8 mouse cellular contexts compared by ENCODE assay signal in genomic region chr9:57537728-57538181, GRCm38 (mm10). TPM values are rescaled to one million over a fixed set of nuclear protein-coding genes. Genes with fewer than 3 reads are reported as not detected.
A peak's percentile ranks its signal among the peaks of the same experiment; 100 is the strongest.
DNase-seq lines count a peak whose midpoint lies in the region; ATAC-seq and TF ChIP-seq lines count a peak whose summit lies in the region.

No protein-coding gene starts in this region.

- peak overlapping the region; percentile 83 for H3K27ac ChIP-seq in heart, embryonic 12.5 days (ENCODE audit: poor library complexity, severe bottlenecking)
- peak overlapping the region; percentile 14; the same call in 1 of the 2 replicates for H3K27ac ChIP-seq in ES-Bruce4 (ENCODE audit: insufficient read depth, low read length)
- H3K27ac ChIP-seq in embryonic facial prominence, embryonic 15.5 days (replicated peaks), result peak overlapping the region; percentile 84
- peak overlapping the region; percentile 58; the same call in 1 of the 2 replicates for H3K27ac ChIP-seq in limb, embryonic 11.5 days (replicated peaks; ENCODE audit: low read depth, low read length)
- peak overlapping the region; percentile 90 for H3K27ac ChIP-seq in neural tube, embryonic 15.5 days (replicated peaks)

- WGBS in heart, embryonic 12.5 days, result under 1% methylated on average over 24 of the region's 24 CpGs
- WGBS in embryonic facial prominence, embryonic 15.5 days, result under 1% methylated on average over 24 of the region's 24 CpGs
- under 1% methylated on average over 24 of the region's 24 CpGs for WGBS in limb, embryonic 11.5 days
- WGBS in neural tube, embryonic 15.5 days, result under 1% methylated on average over 24 of the region's 24 CpGs

- H3K9me3 ChIP-seq in heart, embryonic 12.5 days (replicated peaks), result no peaks in the 10 kb centered on the region
- H3K9me3 ChIP-seq in ES-Bruce4 (replicated peaks; ENCODE audit: control insufficient read depth, insufficient read depth, low read length, poor library complexity, severe bottlenecking), result no peaks in the 10 kb centered on the region
- no peaks in the 10 kb centered on the region for H3K9me3 ChIP-seq in embryonic facial prominence, embryonic 15.5 days (replicated peaks)
- no peaks in the 10 kb centered on the region for H3K9me3 ChIP-seq in limb, embryonic 11.5 days (ENCODE audit: control insufficient read depth, low read length)
- no peaks in the 10 kb centered on the region for H3K9me3 ChIP-seq in neural tube, embryonic 15.5 days (replicated peaks)

- H3K4me1 ChIP-seq in heart, embryonic 12.5 days (replicated peaks), result peaks cover 14% of the 10 kb centered on the region
- no peaks in the 10 kb centered on the region for H3K4me1 ChIP-seq in ES-Bruce4 (ENCODE audit: control insufficient read depth, insufficient read depth, low read length)
- H3K4me1 ChIP-seq in embryonic facial prominence, embryonic 15.5 days, result peaks cover 23% of the 10 kb centered on the region
- H3K4me1 ChIP-seq in limb, embryonic 11.5 days (ENCODE audit: control insufficient read depth, insufficient read depth, low read length), result peaks cover 9% of the 10 kb centered on the region
- peaks cover 28% of the 10 kb centered on the region for H3K4me1 ChIP-seq in neural tube, embryonic 15.5 days

- H3K27me3 ChIP-seq in heart, embryonic 12.5 days (replicated peaks), result no peaks in the 10 kb centered on the region
- H3K27me3 ChIP-seq in ES-Bruce4 (ENCODE audit: control insufficient read depth, insufficient read depth, low read length, poor library complexity, severe bottlenecking), result no peaks in the 10 kb centered on the region
- H3K27me3 ChIP-seq in embryonic facial prominence, embryonic 15.5 days, result no peaks in the 10 kb centered on the region
- H3K27me3 ChIP-seq in limb, embryonic 11.5 days (ENCODE audit: control insufficient read depth, insufficient read depth, low read length), result no peaks in the 10 kb centered on the region
- no peaks in the 10 kb centered on the region for H3K27me3 ChIP-seq in neural tube, embryonic 15.5 days (replicated peaks)

- peaks cover 52% of the 10 kb centered on the region for H3K36me3 ChIP-seq in heart, embryonic 12.5 days
- H3K36me3 ChIP-seq in ES-Bruce4 (ENCODE audit: control insufficient read depth, insufficient read depth, low read length, poor library complexity, severe bottlenecking), result peaks cover 13% of the 10 kb centered on the region
- H3K36me3 ChIP-seq in embryonic facial prominence, embryonic 15.5 days, result peaks cover 46% of the 10 kb centered on the region
- H3K36me3 ChIP-seq in limb, embryonic 11.5 days (ENCODE audit: control insufficient read depth, insufficient read depth, low read length), result peaks cover 3% of the 10 kb centered on the region; the same call in 1 of the 2 replicates
- H3K36me3 ChIP-seq in neural tube, embryonic 15.5 days, result peaks cover 52% of the 10 kb centered on the region

- TF ChIP-seq EP300 in ES-Bruce4 (IDR thresholded peaks at IDR 0.05; ENCODE audit: insufficient read depth, low read depth, low read length), result no peak

- TF ChIP-seq POLR2A in ES-Bruce4 (IDR thresholded peaks at IDR 0.05; ENCODE audit: insufficient read depth, low read length), result no peak

- peak; percentile 54 for ATAC-seq in heart, embryonic 12.5 days (ENCODE audit: insufficient number of reproducible peaks, low FRiP score)
- peak; percentile 55 for ATAC-seq in embryonic facial prominence, embryonic 15.5 days (ENCODE audit: insufficient number of reproducible peaks, low FRiP score, low TSS enrichment, low read depth)
- peak; percentile 58 for ATAC-seq in limb, embryonic 11.5 days (ENCODE audit: insufficient number of reproducible peaks, low FRiP score, low TSS enrichment, low read depth)
- peak; percentile 69 for ATAC-seq in neural tube, embryonic 15.5 days (ENCODE audit: low FRiP score)

- no peak for TF ChIP-seq CTCF in ES-Bruce4 (IDR thresholded peaks at IDR 0.05; ENCODE audit: low read depth, low read length)

- H3K4me2 ChIP-seq in heart, embryonic 12.5 days, result peak overlapping the region; percentile 71
- H3K4me2 ChIP-seq in embryonic facial prominence, embryonic 15.5 days (replicated peaks), result peak overlapping the region; percentile 66
- peak overlapping the region; percentile 73 for H3K4me2 ChIP-seq in limb, embryonic 11.5 days (ENCODE audit: low read depth, severe bottlenecking)
- H3K4me2 ChIP-seq in neural tube, embryonic 15.5 days, result peak overlapping the region; percentile 78

- peak overlapping the region; percentile 85 for H3K9ac ChIP-seq in heart, embryonic 12.5 days
- peak overlapping the region; percentile 90 for H3K9ac ChIP-seq in ES-Bruce4 (ENCODE audit: low read depth, poor library complexity, severe bottlenecking)
- peak overlapping the region; percentile 78 for H3K9ac ChIP-seq in embryonic facial prominence, embryonic 15.5 days
- H3K9ac ChIP-seq in limb, embryonic 11.5 days (ENCODE audit: low read length), result peak overlapping the region; percentile 80
- peak overlapping the region; percentile 80 for H3K9ac ChIP-seq in neural tube, embryonic 15.5 days (replicated peaks)

- DNase-seq in heart, adult 11 months, result no peak
- no peak for DNase-seq in limb, embryonic 11.5 days (ENCODE audit: low spot score)
- DNase-seq in cerebellum, postnatal 10 days, result no peak
- no peak for DNase-seq in c-Kit-positive CD71-positive TER-119-positive erythroid progenitor cells, embryonic 14.5 days (ENCODE audit: low spot score)

- peak overlapping the region; percentile 81 for H3K4me3 ChIP-seq in heart, embryonic 12.5 days
- H3K4me3 ChIP-seq in ES-Bruce4 (ENCODE audit: low read depth, low read length), result peak overlapping the region; percentile 96
- H3K4me3 ChIP-seq in embryonic facial prominence, embryonic 15.5 days (replicated peaks), result peak overlapping the region; percentile 87
- peak overlapping the region; percentile 77 for H3K4me3 ChIP-seq in limb, embryonic 11.5 days (ENCODE audit: low read depth, low read length)
- peak overlapping the region; percentile 73 for H3K4me3 ChIP-seq in neural tube, embryonic 15.5 days (replicated peaks)

RNA-seq across cellular contexts. Expression of gene Fam219b, which starts 0.4 kb away (rescaled TPM):
- 12.8 TPM in 2 replicates for polyA plus RNA-seq in heart, embryonic 12.5 days (2016; fragmentation: Nextera tagmentation; extraction: Ambion mirVana)
- polyA plus RNA-seq in ES-Bruce4 (2011; ENCODE audit: insufficient read depth, insufficient read length, low read depth, missing spikeins), result 9.0 and 11.8 TPM in 2 replicates
- polyA plus RNA-seq in embryonic facial prominence, embryonic 15.5 days (2015; fragmentation: Nextera tagmentation; extraction: Ambion mirVana), result 27.3 and 28.2 TPM in 2 replicates
- polyA plus RNA-seq in limb, embryonic 11.5 days (2014; fragmentation: Nextera tagmentation; extraction: Ambion mirVana), result 16.8 and 17.8 TPM in 2 replicates
- 22.3 and 23.8 TPM in 2 replicates for polyA plus RNA-seq in neural tube, embryonic 15.5 days (2015; fragmentation: Nextera tagmentation; extraction: Ambion mirVana)

RNA-seq across cellular contexts. Expression of gene Mpi, which starts 14.8 kb away (rescaled TPM):
- polyA plus RNA-seq in heart, embryonic 12.5 days (2016; fragmentation: Nextera tagmentation; extraction: Ambion mirVana), result 75.6 and 82.6 TPM in 2 replicates
- polyA plus RNA-seq in ES-Bruce4 (2011; ENCODE audit: insufficient read depth, insufficient read length, low read depth, missing spikeins), result 39.1 TPM in 2 replicates
- polyA plus RNA-seq in embryonic facial prominence, embryonic 15.5 days (2015; fragmentation: Nextera tagmentation; extraction: Ambion mirVana), result 47.9 and 50.5 TPM in 2 replicates
- 43.5 and 43.8 TPM in 2 replicates for polyA plus RNA-seq in limb, embryonic 11.5 days (2014; fragmentation: Nextera tagmentation; extraction: Ambion mirVana)
- polyA plus RNA-seq in neural tube, embryonic 15.5 days (2015; fragmentation: Nextera tagmentation; extraction: Ambion mirVana), result 75.8 and 81.7 TPM in 2 replicates

RNA-seq across cellular contexts. Expression of gene Cox5a, which starts 16.7 kb away (rescaled TPM):
- polyA plus RNA-seq in heart, embryonic 12.5 days (2016; fragmentation: Nextera tagmentation; extraction: Ambion mirVana), result 1,377 and 1,385 TPM in 2 replicates
- polyA plus RNA-seq in ES-Bruce4 (2011; ENCODE audit: insufficient read depth, insufficient read length, low read depth, missing spikeins), result 490 and 512 TPM in 2 replicates
- 450 and 454 TPM in 2 replicates for polyA plus RNA-seq in embryonic facial prominence, embryonic 15.5 days (2015; fragmentation: Nextera tagmentation; extraction: Ambion mirVana)
- 622 and 641 TPM in 2 replicates for polyA plus RNA-seq in limb, embryonic 11.5 days (2014; fragmentation: Nextera tagmentation; extraction: Ambion mirVana)
- 949 and 1,085 TPM in 2 replicates for polyA plus RNA-seq in neural tube, embryonic 15.5 days (2015; fragmentation: Nextera tagmentation; extraction: Ambion mirVana)

RNA-seq across cellular contexts. Expression of gene Scamp2, which starts 23.0 kb away (rescaled TPM):
- polyA plus RNA-seq in heart, embryonic 12.5 days (2016; fragmentation: Nextera tagmentation; extraction: Ambion mirVana), result 52.5 and 55.6 TPM in 2 replicates
- 26.6 and 31.0 TPM in 2 replicates for polyA plus RNA-seq in ES-Bruce4 (2011; ENCODE audit: insufficient read depth, insufficient read length, low read depth, missing spikeins)
- polyA plus RNA-seq in embryonic facial prominence, embryonic 15.5 days (2015; fragmentation: Nextera tagmentation; extraction: Ambion mirVana), result 82.8 and 84.6 TPM in 2 replicates
- polyA plus RNA-seq in limb, embryonic 11.5 days (2014; fragmentation: Nextera tagmentation; extraction: Ambion mirVana), result 44.4 and 44.7 TPM in 2 replicates
- polyA plus RNA-seq in neural tube, embryonic 15.5 days (2015; fragmentation: Nextera tagmentation; extraction: Ambion mirVana), result 43.5 and 48.5 TPM in 2 replicates

RNA-seq across cellular contexts. Expression of gene Rpp25, which starts 33.9 kb away (rescaled TPM):
- 12.9 and 14.2 TPM in 2 replicates for polyA plus RNA-seq in heart, embryonic 12.5 days (2016; fragmentation: Nextera tagmentation; extraction: Ambion mirVana)
- 14.3 and 17.6 TPM in 2 replicates for polyA plus RNA-seq in ES-Bruce4 (2011; ENCODE audit: insufficient read depth, insufficient read length, low read depth, missing spikeins)
- 0.68 and 0.89 TPM in 2 replicates for polyA plus RNA-seq in embryonic facial prominence, embryonic 15.5 days (2015; fragmentation: Nextera tagmentation; extraction: Ambion mirVana)
- 0.35 and 0.44 TPM in 2 replicates for polyA plus RNA-seq in limb, embryonic 11.5 days (2014; fragmentation: Nextera tagmentation; extraction: Ambion mirVana)
- 17.4 and 23.5 TPM in 2 replicates for polyA plus RNA-seq in neural tube, embryonic 15.5 days (2015; fragmentation: Nextera tagmentation; extraction: Ambion mirVana)

Comparison
In these comparisons a context has a peak if more than half of its experiments do, and no peak if none do; other contexts are left out.
1. H3K27ac ChIP-seq: peak in every context shown above with its lines; median percentile 90 in neural tube, embryonic 15.5 days; 84 in embryonic facial prominence, embryonic 15.5 days; 83 in heart, embryonic 12.5 days; 58 in limb, embryonic 11.5 days; 14 in ES-Bruce4.